Mouse (Mus musculus): ENCODE results near the gene Smg9. TPM values are rescaled to one million over a fixed set of nuclear protein-coding genes. Genes with fewer than 3 reads are reported as not detected.

Smg9 gene
- polyA plus RNA-seq, 1 experiment from 2014 or later = 24.5 TPM

DNA sequence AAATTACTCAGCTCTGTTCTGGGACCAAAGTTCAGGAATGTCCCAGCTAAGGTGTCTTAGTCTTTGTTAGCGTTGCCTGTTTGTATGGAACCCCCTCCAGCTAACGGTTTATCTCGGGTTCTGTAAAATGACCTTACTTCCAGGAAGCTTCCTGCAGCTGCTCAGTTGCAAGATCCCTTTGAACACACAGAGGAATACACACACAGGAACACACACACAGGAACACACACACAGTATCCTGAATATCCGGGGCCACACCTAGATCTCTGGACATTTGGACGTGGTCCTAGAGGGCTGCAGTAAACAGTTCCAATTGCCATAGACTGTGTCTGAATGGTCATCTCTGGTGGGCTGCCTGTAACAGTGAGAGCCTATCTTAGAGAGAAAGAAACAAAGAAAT lies 56.3 kb downstream of the Smg9 start:
- ATAC-seq (ENCODE audit: insufficient read depth) (no peak), DNase-seq (no peak)
- 65% methylated on average over 5 of the region's 5 CpGs for WGBS
- Histone ChIP-seq H3K4me2 (no peak overlapping the region), H3K4me3 (ENCODE audit: low read depth, low read length) (no peak overlapping the region), H3K4me1 (ENCODE audit: insufficient read depth) (0 out of 2 replicates have a peak, but pooled peaks cover 6% of the 10 kb centered on the region), H3K27ac (ENCODE audit: low read depth) (no peak overlapping the region), H3K9me3 (ENCODE audit: low read depth, low read length) (no peaks in the 10 kb centered on the region), H3K27me3 (ENCODE audit: insufficient read depth, low read length) (no peaks in the 10 kb centered on the region), H3K36me3 (ENCODE audit: insufficient read depth) (no peaks in the 10 kb centered on the region), H3K9ac (no peak overlapping the region)
- TF ChIP-seq CTCF (IDR thresholded peaks at IDR 0.05; ENCODE audit: low read depth) = no peak

DNA sequence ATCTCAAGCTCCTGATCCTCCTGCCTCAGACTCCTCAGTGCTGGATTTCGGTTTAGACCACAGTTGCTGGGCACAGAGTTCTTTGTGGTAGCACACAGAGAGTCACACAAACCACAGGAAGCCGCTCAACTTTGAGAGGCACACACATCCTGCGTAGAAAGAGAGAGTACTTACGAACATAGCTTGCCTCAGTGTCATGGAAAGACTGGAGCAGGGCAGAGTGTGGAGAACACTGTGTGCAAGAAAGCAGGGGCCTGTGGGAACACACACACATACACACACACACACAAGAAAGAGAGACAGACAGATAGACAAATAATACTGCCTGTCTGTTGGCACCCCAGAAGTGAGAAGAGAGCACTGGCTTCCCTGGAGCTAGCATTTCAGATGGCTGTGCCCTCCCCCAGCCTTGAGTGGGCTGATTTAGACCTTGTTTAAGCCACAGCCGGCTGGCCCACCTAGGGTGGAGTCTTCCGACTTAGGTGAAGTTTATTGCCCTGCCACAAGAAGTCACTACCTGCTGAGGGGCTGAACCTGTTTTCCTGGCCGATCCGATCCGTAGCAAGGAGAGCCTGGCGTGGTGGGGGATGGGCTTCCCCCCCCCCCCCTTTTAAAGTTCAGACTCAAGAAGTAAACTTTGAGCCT lies 58.4 kb downstream of the Smg9 start:
- Histone ChIP-seq H3K4me3 (ENCODE audit: low read depth, low read length) (no peak overlapping the region), H3K36me3 (ENCODE audit: insufficient read depth) (no peaks in the 10 kb centered on the region), H3K9me3 (ENCODE audit: low read depth, low read length) (no peaks in the 10 kb centered on the region), H3K4me1 (ENCODE audit: insufficient read depth) (0 out of 2 replicates have a peak, but pooled peaks cover 15% of the 10 kb centered on the region), H3K9ac (no peak overlapping the region), H3K27ac (ENCODE audit: low read depth) (no peak overlapping the region), H3K27me3 (ENCODE audit: insufficient read depth, low read length) (no peaks in the 10 kb centered on the region), H3K4me2 (no peak overlapping the region)
- 56% methylated on average over 10 of the region's 10 CpGs for WGBS
- ATAC-seq (ENCODE audit: insufficient read depth) (no peak), DNase-seq (no peak)
- no peak for TF ChIP-seq CTCF (IDR thresholded peaks at IDR 0.05; ENCODE audit: low read depth)

DNA sequence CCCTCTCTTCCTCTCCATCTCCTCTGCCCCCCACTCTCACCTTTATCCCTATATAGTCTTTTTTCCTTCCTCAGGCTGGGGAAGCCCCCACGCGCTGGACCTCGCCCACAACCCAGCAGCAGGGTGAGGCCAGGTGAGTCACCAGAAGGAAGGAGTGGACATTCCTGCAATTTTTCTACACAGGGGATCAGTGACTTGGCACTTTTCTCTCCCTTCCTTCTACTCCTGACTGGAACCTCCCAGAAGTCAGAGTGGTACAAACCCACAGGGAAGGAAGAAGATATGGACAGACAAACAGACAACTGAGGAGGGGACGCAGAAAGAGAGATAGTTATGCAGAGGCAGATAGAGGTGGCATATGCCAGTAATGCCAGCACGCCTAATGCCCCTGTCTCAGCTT lies 60.0 kb downstream of the Smg9 start:
- no peaks in the 10 kb centered on the region for H3K9me3 ChIP-seq (ENCODE audit: low read depth, low read length)
- no peak overlapping the region for H3K4me3 ChIP-seq (ENCODE audit: low read depth, low read length)
- H3K27ac ChIP-seq (ENCODE audit: low read depth) = no peak overlapping the region
- H3K9ac ChIP-seq = no peak overlapping the region
- ATAC-seq (ENCODE audit: insufficient read depth) (no peak), DNase-seq (no peak)
- TF ChIP-seq CTCF (IDR thresholded peaks at IDR 0.05; ENCODE audit: low read depth) = no peak
- WGBS = 68% methylated on average over 5 of the region's 5 CpGs
- H3K27me3 ChIP-seq (ENCODE audit: insufficient read depth, low read length) = no peaks in the 10 kb centered on the region
- H3K4me1 ChIP-seq (ENCODE audit: insufficient read depth) = peaks cover 18% of the 10 kb centered on the region; the same call in 1 of the 2 replicates
- no peak overlapping the region for H3K4me2 ChIP-seq
- no peaks in the 10 kb centered on the region for H3K36me3 ChIP-seq (ENCODE audit: insufficient read depth)

DNA sequence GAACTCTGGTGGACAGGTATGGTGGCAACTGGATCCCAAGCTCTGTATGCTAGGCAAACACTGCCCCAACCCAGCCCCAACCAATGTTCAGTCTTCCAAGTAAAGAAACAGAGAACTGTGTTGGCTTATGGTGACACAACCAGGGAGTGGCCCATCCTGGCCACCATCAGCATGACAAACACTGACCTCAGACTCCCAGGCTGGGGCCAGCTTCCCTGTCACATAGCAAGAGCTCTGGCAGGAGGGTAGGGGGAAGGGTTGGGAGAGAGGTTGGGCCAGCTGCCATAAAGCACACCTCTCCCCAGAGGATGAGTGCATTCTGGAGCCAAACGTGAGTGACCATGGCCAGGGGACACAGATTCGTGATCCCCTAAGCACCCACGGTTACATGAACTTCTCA lies 60.4 kb downstream of the Smg9 start:
- no peak overlapping the region for H3K27ac ChIP-seq (ENCODE audit: low read depth)
- H3K36me3 ChIP-seq (ENCODE audit: insufficient read depth) = no peaks in the 10 kb centered on the region
- no peak for TF ChIP-seq CTCF (IDR thresholded peaks at IDR 0.05; ENCODE audit: low read depth)

DNA sequence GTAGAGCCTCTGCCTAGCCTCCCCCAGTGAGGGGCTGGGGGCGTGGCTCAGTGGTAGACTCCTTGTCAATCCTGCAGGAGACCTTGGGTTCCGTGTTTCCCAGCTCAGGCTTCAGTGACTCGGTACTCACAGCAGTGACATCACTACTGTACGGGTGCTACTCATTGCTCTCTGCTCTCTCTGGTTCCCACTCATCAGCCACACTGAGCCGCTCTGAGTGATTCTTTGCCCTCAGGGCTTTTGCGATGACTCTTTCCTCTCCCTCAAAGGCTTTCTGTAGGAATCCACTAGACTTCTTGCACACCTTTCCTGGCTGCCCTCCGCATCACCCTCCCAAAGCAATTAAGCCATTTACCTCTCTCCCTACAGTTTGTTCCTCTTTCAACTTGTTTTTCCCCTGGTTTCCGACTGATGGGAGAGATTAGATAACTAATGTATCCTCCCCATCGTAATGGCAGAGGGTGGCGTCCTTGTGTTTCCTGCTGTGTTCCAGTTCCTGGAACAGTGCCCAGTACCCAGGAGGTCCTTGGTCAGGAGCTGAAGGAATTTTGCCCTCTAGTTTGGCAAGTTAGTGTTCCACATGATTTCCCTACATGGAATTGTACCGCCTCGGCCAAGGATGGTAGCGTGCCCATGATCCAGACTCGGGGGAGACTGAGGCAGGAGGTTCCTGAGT lies 62.1 kb downstream of the Smg9 start:
- Histone ChIP-seq H3K4me1 (ENCODE audit: insufficient read depth) (peaks cover 18% of the 10 kb centered on the region; the same call in 1 of the 2 replicates), H3K9ac (no peak overlapping the region), H3K9me3 (ENCODE audit: low read depth, low read length) (no peaks in the 10 kb centered on the region), H3K27me3 (ENCODE audit: insufficient read depth, low read length) (no peaks in the 10 kb centered on the region), H3K4me3 (ENCODE audit: low read depth, low read length) (no peak overlapping the region), H3K27ac (ENCODE audit: low read depth) (peak overlapping the region; percentile 0; the same call in 1 of the 2 replicates), H3K4me2 (no peak overlapping the region; the same call in 1 of the 2 replicates), H3K36me3 (ENCODE audit: insufficient read depth) (0 out of 2 replicates have a peak, but pooled peaks cover 5% of the 10 kb centered on the region)
- peak; percentile 73 for DNase-seq
- TF ChIP-seq CTCF (IDR thresholded peaks at IDR 0.05; ENCODE audit: low read depth) = no peak
- ATAC-seq (ENCODE audit: insufficient read depth) = peak; percentile 7; the same call in 1 of the 2 replicates
- WGBS = 38% methylated on average over 13 of the region's 14 CpGs

More for the DNA sequence above, 60.4 kb downstream of the Smg9 start:
- 45% methylated on average over 3 of the region's 3 CpGs for WGBS
- no peaks in the 10 kb centered on the region for H3K27me3 ChIP-seq (ENCODE audit: insufficient read depth, low read length)
- H3K4me1 ChIP-seq (ENCODE audit: insufficient read depth) = peaks cover 18% of the 10 kb centered on the region; the same call in 1 of the 2 replicates
- no peak overlapping the region for H3K4me3 ChIP-seq (ENCODE audit: low read depth, low read length)
- DNase-seq (no peak), ATAC-seq (ENCODE audit: insufficient read depth) (no peak)
- H3K4me2 ChIP-seq = no peak overlapping the region
- no peaks in the 10 kb centered on the region for H3K9me3 ChIP-seq (ENCODE audit: low read depth, low read length)
- no peak overlapping the region for H3K9ac ChIP-seq

DNA sequence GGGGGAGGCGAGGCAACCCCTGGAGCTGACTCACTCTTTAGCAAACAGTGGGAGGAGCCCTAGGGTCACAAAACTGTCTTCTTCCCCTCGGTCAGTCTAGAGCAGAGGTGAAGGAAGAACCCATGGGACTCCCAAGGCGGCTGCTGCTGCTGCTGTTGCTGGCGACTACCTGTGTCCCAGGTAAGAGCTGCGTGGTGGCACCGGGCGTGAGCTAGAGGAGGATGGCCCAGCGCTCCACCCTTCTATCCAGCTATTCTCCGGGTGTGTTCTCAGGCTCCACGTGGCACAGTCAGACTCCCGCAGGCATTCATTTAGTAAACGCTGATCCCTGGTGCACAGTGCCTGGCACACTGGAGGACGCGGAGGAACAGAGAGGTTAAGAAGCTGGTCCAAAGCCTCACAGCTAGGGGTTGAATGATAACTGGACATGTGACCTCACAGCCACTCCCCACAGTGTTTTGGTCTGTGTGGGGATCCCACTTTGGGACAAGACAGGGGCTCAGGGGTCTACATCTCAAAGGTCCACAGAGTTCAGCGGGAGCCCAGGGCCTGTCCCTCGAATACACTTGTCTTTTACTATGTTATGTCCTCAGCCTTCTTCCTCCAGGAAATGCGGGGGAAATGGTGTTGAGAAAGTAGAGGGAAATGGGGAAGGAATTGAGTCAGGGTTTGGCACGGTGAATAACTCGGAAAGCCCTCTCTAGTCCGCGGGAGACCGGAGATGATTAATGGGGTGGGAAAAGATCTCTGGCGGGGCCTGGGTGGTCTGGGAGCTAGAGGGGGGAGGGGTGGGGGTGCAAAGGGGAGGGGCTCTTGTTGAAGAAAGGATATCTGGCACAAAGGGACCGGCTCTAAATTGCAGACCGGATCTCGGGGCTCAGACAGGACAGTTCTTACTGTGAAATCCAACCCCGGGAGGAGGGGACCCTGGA lies 63.2 kb downstream of the Smg9 start, which contains the start of gene Plaur:
Gene Plaur, plus strand, starts transcription at position 97 of the 932 bp plus-strand sequence.
- Histone ChIP-seq H3K27me3 (ENCODE audit: insufficient read depth, low read length) (no peaks in the 10 kb centered on the region), H3K4me3 (ENCODE audit: low read depth, low read length) (peak within 1 kb of the TSS; percentile 40), H3K27ac (ENCODE audit: low read depth) (peak within 1 kb of the TSS; percentile 81), H3K36me3 (ENCODE audit: insufficient read depth) (0 out of 2 replicates have a peak, but pooled peaks cover 5% of the 10 kb centered on the region), H3K9ac (peak within 1 kb of the TSS; percentile 38), H3K9me3 (ENCODE audit: low read depth, low read length) (no peaks in the 10 kb centered on the region), H3K4me1 (ENCODE audit: insufficient read depth) (peaks cover 18% of the 10 kb centered on the region; the same call in 1 of the 2 replicates), H3K4me2 (peak within 1 kb of the TSS; percentile 65)
- no peak for TF ChIP-seq CTCF (IDR thresholded peaks at IDR 0.05; ENCODE audit: low read depth)
- 1% methylated on average over 27 of the region's 27 CpGs for WGBS
- ATAC-seq (ENCODE audit: insufficient read depth) (peak; percentile 77), DNase-seq (peak; percentile 88)
